ENCODE assay signal across 8 mouse cellular contexts in the genomic region with DNA sequence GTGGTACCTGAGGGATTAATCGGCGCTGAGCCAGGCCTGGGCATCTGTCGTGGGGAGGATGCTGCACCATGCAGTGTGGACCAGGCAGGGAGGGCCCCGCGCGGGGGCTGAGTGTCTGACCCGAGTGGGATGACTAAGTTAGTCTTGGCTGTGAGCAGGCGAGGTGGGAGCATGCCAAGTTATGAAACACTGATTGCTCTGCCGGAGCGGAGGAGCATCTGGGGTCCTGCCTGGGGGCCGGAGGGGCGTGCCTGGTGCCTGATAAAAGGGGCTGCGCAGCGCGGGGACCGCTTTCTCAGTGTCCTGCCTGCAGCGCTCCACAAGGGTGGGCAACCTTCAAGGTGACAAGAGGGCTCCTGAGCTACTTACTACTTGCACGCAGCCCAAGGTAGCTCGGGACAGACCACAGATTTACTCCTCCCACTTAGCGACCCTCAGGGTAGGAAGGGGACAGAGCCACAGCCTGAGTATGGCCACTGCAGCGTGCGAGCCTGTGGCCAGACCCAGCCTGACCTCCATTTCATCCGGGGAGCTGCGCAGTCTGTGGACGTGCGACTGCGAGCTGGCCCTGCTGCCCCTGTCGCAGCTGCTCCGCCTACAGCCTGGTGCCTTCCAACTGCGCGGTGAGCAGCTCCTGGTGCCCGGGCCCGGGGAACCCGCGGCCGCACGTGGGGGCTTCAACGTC. TPM values are rescaled to one million over a fixed set of nuclear protein-coding genes. Genes with fewer than 3 reads are reported as not detected.
DNase-seq lines count a peak whose midpoint lies in the region; ATAC-seq lines count a peak whose summit lies in the region.

A gene (plus strand): TSS at position 241 of the 685 bp plus-strand sequence.

- 5% methylated on average over 38 of the region's 38 CpGs for WGBS in intestine, embryonic 14.5 days
- WGBS in limb, embryonic 10.5 days: 4% methylated on average over 38 of the region's 38 CpGs
- WGBS in midbrain, embryonic 12.5 days: 3% methylated on average over 38 of the region's 38 CpGs
- 3% methylated on average over 38 of the region's 38 CpGs for WGBS in stomach, embryonic 14.5 days

- H3K27ac ChIP-seq in intestine, embryonic 14.5 days (ENCODE audit: low read depth): no peak within 1 kb of the TSS
- H3K27ac ChIP-seq in limb, embryonic 10.5 days: peak within 1 kb of the TSS; percentile 69
- H3K27ac ChIP-seq in midbrain, embryonic 12.5 days (replicated peaks): peak within 1 kb of the TSS; percentile 54
- H3K27ac ChIP-seq in stomach, embryonic 14.5 days (ENCODE audit: low read length): no peak within 1 kb of the TSS

- peak within 1 kb of the TSS; percentile 49 for H3K9ac ChIP-seq in intestine, embryonic 14.5 days (ENCODE audit: low read length)
- H3K9ac ChIP-seq in midbrain, embryonic 12.5 days (replicated peaks): peak within 1 kb of the TSS; percentile 37; the same call in 1 of the 2 replicates
- no peak within 1 kb of the TSS; the same call in 1 of the 2 replicates for H3K9ac ChIP-seq in stomach, embryonic 14.5 days (replicated peaks; ENCODE audit: low read depth, low read length)

- peak within 1 kb of the TSS; percentile 33 for H3K4me3 ChIP-seq in intestine, embryonic 14.5 days (ENCODE audit: low read depth, low read length)
- H3K4me3 ChIP-seq in limb, embryonic 10.5 days: peak within 1 kb of the TSS; percentile 51
- H3K4me3 ChIP-seq in midbrain, embryonic 12.5 days: peak within 1 kb of the TSS; percentile 31
- H3K4me3 ChIP-seq in stomach, embryonic 14.5 days (ENCODE audit: low read depth, low read length): peak within 1 kb of the TSS; percentile 28

- peak; percentile 66 for DNase-seq in adrenal gland, adult 8-10 months
- peak; percentile 52 for DNase-seq in embryo, embryonic 10.5 days (ENCODE audit: low spot score)
- peak; percentile 73 to 85 for DNase-seq in gastrocnemius, postnatal 4 days (ENCODE audit: low spot score in 2 of 2)
- peak; percentile 68 for DNase-seq in intestine, embryonic 14.5 days (ENCODE audit: low spot score)
- DNase-seq in limb, embryonic 10.5 days (ENCODE audit: low spot score): peak; percentile 59
- no peak for DNase-seq in natural killer cell, adult 2 months (ENCODE audit: low spot score in 2 of 2)

- H3K36me3 ChIP-seq in intestine, embryonic 14.5 days (ENCODE audit: control insufficient read depth, insufficient read depth, low read length): no peaks in the 10 kb centered on the region
- H3K36me3 ChIP-seq in limb, embryonic 10.5 days: no peaks in the 10 kb centered on the region
- no peaks in the 10 kb centered on the region for H3K36me3 ChIP-seq in midbrain, embryonic 12.5 days
- no peaks in the 10 kb centered on the region for H3K36me3 ChIP-seq in stomach, embryonic 14.5 days (ENCODE audit: control insufficient read depth, insufficient read depth, low read length)

- peak; percentile 76 for ATAC-seq in intestine, embryonic 14.5 days (replicated peaks; ENCODE audit: low FRiP score, low TSS enrichment, low read depth)
- ATAC-seq in midbrain, embryonic 12.5 days (ENCODE audit: low FRiP score, low read depth): peak; percentile 76
- peak; percentile 57 for ATAC-seq in stomach, embryonic 14.5 days (ENCODE audit: insufficient number of reproducible peaks, insufficient read depth, low FRiP score, low read depth)

- H3K4me1 ChIP-seq in intestine, embryonic 14.5 days (replicated peaks; ENCODE audit: control insufficient read depth, insufficient read depth, low read length): peaks cover 9% of the 10 kb centered on the region; the same call in 1 of the 2 replicates
- H3K4me1 ChIP-seq in limb, embryonic 10.5 days: peaks cover 14% of the 10 kb centered on the region
- peaks cover 13% of the 10 kb centered on the region for H3K4me1 ChIP-seq in midbrain, embryonic 12.5 days
- H3K4me1 ChIP-seq in stomach, embryonic 14.5 days (ENCODE audit: control insufficient read depth, insufficient read depth, low read length): peaks cover 13% of the 10 kb centered on the region

- H3K27me3 ChIP-seq in intestine, embryonic 14.5 days (replicated peaks; ENCODE audit: control insufficient read depth, insufficient read depth, low read length): peaks cover 9% of the 10 kb centered on the region; the same call in 1 of the 2 replicates
- H3K27me3 ChIP-seq in limb, embryonic 10.5 days (ENCODE audit: low read depth, poor library complexity, severe bottlenecking): peaks cover 45% of the 10 kb centered on the region
- peaks cover 29% of the 10 kb centered on the region for H3K27me3 ChIP-seq in midbrain, embryonic 12.5 days
- H3K27me3 ChIP-seq in stomach, embryonic 14.5 days (ENCODE audit: control insufficient read depth, insufficient read depth, low read length): peaks cover 7% of the 10 kb centered on the region; the same call in 1 of the 2 replicates

- H3K4me2 ChIP-seq in intestine, embryonic 14.5 days (ENCODE audit: low read length): peak within 1 kb of the TSS; percentile 67
- H3K4me2 ChIP-seq in midbrain, embryonic 12.5 days (replicated peaks): peak within 1 kb of the TSS; percentile 52
- H3K4me2 ChIP-seq in stomach, embryonic 14.5 days (replicated peaks; ENCODE audit: low read depth, low read length): peak within 1 kb of the TSS; percentile 72

- 0 out of 2 replicates have a peak, but pooled peaks cover 3% of the 10 kb centered on the region for H3K9me3 ChIP-seq in intestine, embryonic 14.5 days (ENCODE audit: control insufficient read depth, low read length)
- no peaks in the 10 kb centered on the region for H3K9me3 ChIP-seq in limb, embryonic 10.5 days (replicated peaks)
- no peaks in the 10 kb centered on the region for H3K9me3 ChIP-seq in midbrain, embryonic 12.5 days
- H3K9me3 ChIP-seq in stomach, embryonic 14.5 days (ENCODE audit: control insufficient read depth, low read depth, low read length): no peaks in the 10 kb centered on the region

RNA-seq across cellular contexts. Expression of the gene that starts here (rescaled TPM):
- 10 to 100 TPM in 2 of 4 experiments, 1 to 10 TPM in 2; 2.7 to 16.1 (median 9.2) TPM for total RNA-seq in adrenal gland, adult 8-10 months (2022)
- 10 to 100 TPM; 32.1 to 36.4 TPM for total RNA-seq in gastrocnemius, postnatal 4 days (2021)
- polyA plus RNA-seq in intestine, embryonic 14.5 days (2014; fragmentation: Nextera tagmentation; extraction: Ambion mirVana): 2.2 TPM in 2 replicates
- 0.26 and 0.33 TPM in 2 replicates for polyA plus RNA-seq in limb, embryonic 10.5 days (2016; fragmentation: Nextera tagmentation; extraction: Ambion mirVana)
- polyA plus RNA-seq in midbrain, embryonic 12.5 days (2016; fragmentation: Nextera tagmentation; extraction: Ambion mirVana): 1.0 and 1.1 TPM in 2 replicates
- 2.2 and 3.6 TPM in 2 replicates for polyA plus RNA-seq in stomach, embryonic 14.5 days (2014; fragmentation: Nextera tagmentation; extraction: Ambion mirVana)

Comparison
In these comparisons a context has a peak if more than half of its experiments do, and no peak if none do; other contexts are left out.
1. Peak in DNase-seq, H3K4me3 ChIP-seq and H3K27ac ChIP-seq in limb, embryonic 10.5 days; RNA of the gene not detected or under 1 TPM.
2. DNase-seq: peak in adrenal gland, adult 8-10 months (single experiment), embryo, embryonic 10.5 days (single experiment), gastrocnemius, postnatal 4 days (2 of 2) and intestine, embryonic 14.5 days (single experiment); none in natural killer cell, adult 2 months (0 of 2).
3. Peak in every context shown above with its lines, with median percentiles within 50 percentile points of each other: ATAC-seq, H3K4me2 ChIP-seq and H3K4me3 ChIP-seq.